Mouse (Mus musculus): ENCODE measurements around the gene Galnt15.

DNA sequence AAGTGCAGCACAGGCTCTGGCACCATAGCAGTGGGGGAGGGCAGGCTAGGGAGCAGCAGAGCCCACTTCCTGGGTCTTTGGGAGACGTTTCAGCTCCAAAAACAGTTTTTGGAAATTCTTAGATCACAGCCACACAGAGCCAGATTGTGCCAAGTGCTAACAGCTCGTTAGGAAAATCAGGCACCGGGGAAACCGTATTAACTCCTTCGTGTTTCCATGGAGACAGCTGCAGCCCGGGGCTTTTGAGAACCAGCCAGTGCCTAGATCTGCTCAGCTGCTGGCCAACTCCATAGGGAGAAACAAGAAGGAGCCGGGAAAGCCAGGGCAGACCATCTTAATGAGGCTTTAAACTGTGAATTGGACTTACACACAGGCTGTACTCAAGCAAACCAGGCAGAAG lies 11.9 kb upstream of the Galnt15 start:
- TF ChIP-seq CTCF (conservative IDR thresholded peaks at IDR 0.05 in 1 of 2, IDR thresholded peaks at IDR 0.05 in 1 of 2; ENCODE audit: low read depth in 2 of 2, low read length in 2 of 2) = no peak
- TF ChIP-seq GABPA (IDR thresholded peaks at IDR 0.05; ENCODE audit: insufficient replicate concordance, low read depth, low read length) = no peak
- TF ChIP-seq CHD1 (IDR thresholded peaks at IDR 0.05; ENCODE audit: low read depth, low read length) = no peak
- no peak for TF ChIP-seq SIN3A (IDR thresholded peaks at IDR 0.05; ENCODE audit: low read length)
- TF ChIP-seq POLR2A (IDR thresholded peaks at IDR 0.05; ENCODE audit: low read depth, low read length) = no peak
- no peak for TF ChIP-seq BHLHE40 (IDR thresholded peaks at IDR 0.05; ENCODE audit: low read depth, low read length)
- no peak for TF ChIP-seq EP300 (IDR thresholded peaks at IDR 0.05; ENCODE audit: low read length)
- TF ChIP-seq HCFC1 (IDR thresholded peaks at IDR 0.05; ENCODE audit: low read depth, low read length) = no peak
- no peak for TF ChIP-seq TCF12 (IDR thresholded peaks at IDR 0.05; ENCODE audit: low read depth, low read length)
- TF ChIP-seq ZC3H11A (IDR thresholded peaks at IDR 0.05; ENCODE audit: low read depth, low read length) = no peak
- TF ChIP-seq E2F4 (IDR thresholded peaks at IDR 0.05; ENCODE audit: insufficient replicate concordance, low read depth, low read length) = no peak
- no peak for TF ChIP-seq POLR2AphosphoS2 (IDR thresholded peaks at IDR 0.05; ENCODE audit: low read depth, low read length)
- no peak for TF ChIP-seq NELFE (IDR thresholded peaks at IDR 0.05; ENCODE audit: low read depth, low read length)
